Mouse (Mus musculus) neural tube, postnatal 0 days (tissue): ENCODE data around the gene A030003K21Rik. TPM values are rescaled to one million over a fixed set of nuclear protein-coding genes. Genes with fewer than 3 reads are reported as not detected.

Experiments
- polyA plus RNA-seq: library from polyadenylated mRNA; unstranded; fragments of >200 nt; fragmentation: Nextera tagmentation; extraction: Ambion mirVana; gene quantifications from 2 replicates; pipeline ENCODE4 v1.2.1, GENCODE M21; 2015

Gene A030003K21Rik
- not detected in 2 replicates for polyA plus RNA-seq

GRCm38 (mm10) chr1:82943295-82943694, at the start of gene A030003K21Rik:
A030003K21Rik (minus strand) TSS chr1:82943388.

GRCm38 (mm10) chr1:82959870-82960385, 16.7 kb upstream of the A030003K21Rik start, which contains the start of gene Gm47955:
Gm47955 (plus strand) TSS chr1:82960286.

DNA sequence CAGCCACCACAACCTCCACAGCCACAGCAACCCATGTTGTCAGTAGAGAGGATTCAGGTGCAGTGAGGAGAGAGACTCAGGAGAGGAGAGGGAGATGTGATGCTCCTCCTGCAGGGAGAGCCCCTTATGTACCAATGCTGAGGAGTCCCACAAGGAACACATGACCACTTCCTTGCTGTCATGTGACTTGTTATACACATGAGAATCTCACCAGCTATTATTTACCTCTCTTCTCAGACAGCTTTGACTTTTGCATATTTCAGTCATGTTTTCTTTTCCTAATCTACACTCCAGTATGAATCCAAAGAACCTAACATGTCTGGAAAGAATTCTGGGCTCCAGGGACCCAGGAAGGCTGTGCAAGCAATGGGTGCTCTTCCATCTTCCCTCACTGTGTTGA, 12.7 kb upstream of the A030003K21Rik start, which contains the start of gene Gm7544:
Gm7544 (minus strand) TSS at position 101 of the 400 bp plus-strand sequence.

GRCm38 (mm10) chr1:82931326-82931725, 11.9 kb downstream of the A030003K21Rik start, which contains the start of gene Gm6217:
Gm6217 (minus strand) TSS chr1:82931399.

GRCm38 (mm10) chr1:82924650-82925049, 18.5 kb downstream of the A030003K21Rik start, which contains the start of gene A030014E15Rik:
A030014E15Rik (plus strand) TSS chr1:82924917.

DNA sequence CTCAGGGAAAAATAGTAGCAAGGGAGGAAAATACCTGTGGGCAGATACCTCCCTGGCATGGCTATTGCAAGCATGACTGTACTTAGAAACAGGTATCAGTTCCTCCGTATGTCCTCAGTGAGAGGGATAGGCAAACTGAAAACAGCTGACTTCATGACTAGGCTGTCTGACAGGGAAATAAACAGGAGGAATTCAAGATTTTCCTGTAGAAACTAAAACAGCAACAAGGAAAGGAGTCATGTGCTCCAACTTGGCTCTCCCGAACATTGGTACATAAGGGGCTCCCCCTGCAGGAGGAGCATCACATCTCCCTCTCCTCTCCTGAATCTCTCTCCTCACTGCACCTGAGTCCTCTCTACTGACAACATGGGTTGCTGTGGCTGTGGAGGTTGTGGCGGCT, 30.2 kb downstream of the A030003K21Rik start, which contains the start of gene A030005L19Rik:
A030005L19Rik (plus strand) TSS at position 301 of the 400 bp plus-strand sequence.

Other genes starting within 250 kb of the A030003K21Rik start
- gene Mff, start 218.5 kb downstream of the A030003K21Rik start, polyA plus RNA-seq: 378 and 390 TPM in 2 replicates
- gene Tm4sf20, start 174.9 kb downstream of the A030003K21Rik start, polyA plus RNA-seq: not detected in 2 replicates
- gene Gm47791, start 172.1 kb downstream of the A030003K21Rik start, polyA plus RNA-seq: not detected in 2 replicates
- gene Agfg1, start 103.9 kb downstream of the A030003K21Rik start, polyA plus RNA-seq: 22.7 and 23.4 TPM in 2 replicates
- gene A030005L19Rik, start 30.1 kb downstream of the A030003K21Rik start, polyA plus RNA-seq: not detected in 2 replicates
- not detected in 2 replicates for gene A030014E15Rik, start 18.5 kb downstream of the A030003K21Rik start, polyA plus RNA-seq
- gene Gm6217, start 12.0 kb downstream of the A030003K21Rik start, polyA plus RNA-seq: not detected in 2 replicates
- gene Gm7544, start 12.6 kb upstream of the A030003K21Rik start, polyA plus RNA-seq: not detected in 2 replicates
- not detected in 2 replicates for gene Gm47955, start 16.9 kb upstream of the A030003K21Rik start, polyA plus RNA-seq
- not detected in 2 replicates for gene Gm47959, start 57.2 kb upstream of the A030003K21Rik start, polyA plus RNA-seq
- 1.3 TPM in 2 replicates for gene Slc19a3, start 95.1 kb upstream of the A030003K21Rik start, polyA plus RNA-seq
- gene Krtap28-10, start 99.1 kb upstream of the A030003K21Rik start, polyA plus RNA-seq: not detected in 2 replicates
- not detected in 2 replicates for gene Gm47969, start 101.5 kb upstream of the A030003K21Rik start, polyA plus RNA-seq
- gene A030005K14Rik, start 116.0 kb upstream of the A030003K21Rik start, polyA plus RNA-seq: not detected in 2 replicates
- not detected in 2 replicates for gene Krtap28-13, start 117.5 kb upstream of the A030003K21Rik start, polyA plus RNA-seq
- gene Ccl20, start 173.4 kb upstream of the A030003K21Rik start, polyA plus RNA-seq: not detected in 2 replicates
- 1.6 and 1.7 TPM in 2 replicates for gene Daw1, start 216.4 kb upstream of the A030003K21Rik start, polyA plus RNA-seq